Mouse (Mus musculus) lung, postnatal 0 days (tissue): ENCODE data around the gene Schip1.

Source experiments
- CTCF ChIP-seq: IDR thresholded peaks from 2 replicates; pipeline ENCODE4 v1.5.1; 2016; ENCODE audit warnings: antibody characterized with exemption, mild to moderate bottlenecking
- EP300 ChIP-seq: IDR thresholded peaks from 2 replicates; pipeline ENCODE4 v1.6.1; 2016; ENCODE audit warnings: antibody characterized with exemption, mild to moderate bottlenecking, control low read depth

- TF ChIP-seq CTCF: no peak
- TF ChIP-seq EP300: peak; percentile 44; the same call in 1 of the 2 replicates
These were observed 508.6 kb downstream of the Schip1 start for GRCm38 (mm10) chr3:68573226-68573624.
